Mouse (Mus musculus) spleen, postnatal 14 days (tissue): ENCODE results near the gene Aadacl4.
"Not testable (repeated sequence)": the region's sequence is repeated elsewhere in the genome, so short reads cannot be mapped to it uniquely, and the experiment has no call there.

Source experiments
- DNase-seq, 2 experiments: peaks; one replicate each; pipeline ENCODE4 v3.0.0; 2021 to 2022; ENCODE audit warnings: low spot score in 2 of 2

The Aadacl4 gene

DNA sequence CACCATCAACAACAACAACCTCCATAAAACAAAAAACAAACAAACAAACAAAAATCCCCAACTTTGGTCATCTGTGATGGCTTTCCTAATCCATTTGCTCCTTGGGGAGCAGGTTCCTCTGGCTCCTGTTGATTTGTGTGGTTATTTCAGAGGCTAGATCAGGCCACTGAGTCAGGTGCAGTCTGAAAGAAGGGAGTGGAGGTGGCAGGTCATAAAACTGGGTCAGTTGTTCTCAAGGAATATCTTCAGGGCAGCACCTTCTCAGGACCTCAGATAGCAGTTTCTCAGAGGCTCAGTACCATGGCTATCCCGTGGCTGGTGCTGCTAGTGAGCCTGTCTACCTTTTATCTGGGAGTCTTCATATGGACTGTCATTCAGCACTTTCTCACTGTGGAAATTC lies at the start of gene Aadacl4:
TSS of gene Aadacl4 (plus strand) at position 301 of the 400 bp plus-strand sequence.
- no peak for DNase-seq

DNA sequence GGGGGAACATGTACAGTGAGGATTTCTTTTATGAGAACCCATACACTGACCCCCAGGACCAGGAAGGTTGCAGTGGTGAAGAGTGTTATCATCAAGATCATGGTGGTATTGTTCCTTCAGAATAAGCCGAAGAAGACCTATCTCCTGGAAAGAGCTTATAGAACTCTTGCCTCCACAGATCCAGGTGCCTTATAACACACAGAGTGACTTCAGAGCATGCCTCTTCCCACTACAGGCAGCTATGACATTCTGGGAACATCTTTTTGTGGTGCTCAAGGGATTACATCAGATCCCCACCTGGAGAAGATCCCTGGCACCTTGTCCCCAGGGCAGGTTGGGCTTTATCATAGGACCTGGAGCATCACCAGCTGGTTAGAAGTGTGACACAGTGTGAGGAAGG lies 48.5 kb upstream of the Aadacl4 start, which contains the start of gene Gm13124:
TSS of gene Gm13124 (minus strand) at position 101 of the 400 bp plus-strand sequence.
- no peak for DNase-seq

GRCm38 (mm10) chr4:144567752-144568151 lies 45.8 kb upstream of the Aadacl4 start:
- DNase-seq: no peak

DNA sequence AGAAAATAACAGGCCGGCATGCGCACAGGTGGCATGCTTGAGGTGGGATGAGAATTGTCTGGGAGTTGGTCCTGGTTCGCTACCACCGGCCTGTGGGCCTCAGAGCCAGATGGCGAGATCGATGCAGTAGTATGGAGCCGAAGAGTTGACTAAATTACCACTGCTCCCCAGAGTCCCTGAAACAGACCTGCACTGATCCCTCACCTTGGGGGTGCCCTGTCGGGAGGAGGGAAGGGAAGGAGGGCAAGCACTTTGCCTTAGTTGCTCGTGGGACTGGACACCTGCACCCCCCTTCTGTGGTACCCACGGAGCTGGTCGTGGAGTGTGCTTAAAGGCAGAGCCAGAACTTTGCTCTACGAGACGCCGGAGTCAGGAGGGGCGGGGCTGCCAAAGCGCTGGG lies 27.3 kb upstream of the Aadacl4 start:
- not testable (repeated sequence) for DNase-seq

DNA sequence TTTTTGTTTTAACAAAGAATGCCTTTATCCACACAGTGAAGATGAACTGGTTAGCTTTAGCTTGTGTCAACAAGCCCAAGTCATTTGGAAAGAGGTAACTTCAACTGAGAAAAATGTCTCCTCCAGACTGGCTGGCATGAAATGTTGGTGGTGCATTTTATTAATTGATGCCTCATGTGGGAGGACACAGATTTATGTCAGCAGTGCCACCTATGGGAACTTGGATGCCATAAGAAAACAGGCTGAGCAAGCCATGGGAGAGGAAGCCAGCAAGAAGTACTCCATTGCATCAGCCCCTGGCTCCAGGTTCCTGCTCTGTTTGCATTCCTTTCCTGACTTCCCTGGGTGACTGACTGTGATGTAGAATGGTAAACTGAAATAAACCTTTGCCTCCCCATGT lies 20.7 kb upstream of the Aadacl4 start:
- no peak for DNase-seq

DNA sequence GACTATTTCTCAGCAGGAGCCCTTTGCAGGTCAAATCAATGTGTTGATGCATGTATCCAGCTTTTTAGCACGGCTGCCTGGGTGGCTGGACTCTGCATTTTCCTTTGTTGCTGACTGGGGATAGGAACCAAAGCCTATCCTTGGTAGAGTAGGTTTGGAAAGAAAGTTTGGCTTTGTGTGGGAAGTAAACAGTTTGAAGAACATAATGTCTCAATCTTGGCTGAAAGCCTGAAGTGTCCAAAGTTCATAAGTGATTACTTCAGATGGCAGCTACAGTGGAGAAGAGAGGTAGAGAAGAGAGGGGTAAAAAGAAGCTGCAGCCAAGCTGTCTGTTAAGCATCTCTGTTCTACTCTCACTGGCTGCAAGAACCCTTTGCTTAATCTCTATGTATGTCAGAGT lies 1.1 kb downstream of the Aadacl4 start:
- no peak for DNase-seq

- no peak for DNase-seq
These were observed 24.8 kb downstream of the Aadacl4 start for GRCm38 (mm10) chr4:144638263-144638662.
